Mouse (Mus musculus) skeletal muscle tissue, adult 2 months (tissue): ENCODE data around the gene Nlgn2.

Experiments
- DNase-seq: peaks from one replicate; pipeline ENCODE4 v3.0.0-alpha.2; 2012; ENCODE audit warnings: low read depth, low spot score

Nlgn2 gene

GRCm38 (mm10) chr11:69795983-69796435, 41.6 kb downstream of the Nlgn2 start:
- DNase-seq = no peak

GRCm38 (mm10) chr11:69795168-69795982, 42.2 kb downstream of the Nlgn2 start, which contains the start of gene Chrnb1:
Gene Chrnb1, minus strand, starts transcription at chr11:69795943.
- peak; percentile 96 for DNase-seq

- peak; percentile 54 for DNase-seq
Observed at GRCm38 (mm10) chr11:69793429-69793828, 44.2 kb downstream of the Nlgn2 start.

GRCm38 (mm10) chr11:69791420-69791819, 46.2 kb downstream of the Nlgn2 start:
- no peak for DNase-seq

GRCm38 (mm10) chr11:69789431-69789830, 48.2 kb downstream of the Nlgn2 start:
- DNase-seq = no peak

- DNase-seq = no peak
Observed at GRCm38 (mm10) chr11:69787306-69787705, 50.3 kb downstream of the Nlgn2 start.

GRCm38 (mm10) chr11:69784793-69785272, 52.8 kb downstream of the Nlgn2 start:
- DNase-seq = no peak

GRCm38 (mm10) chr11:69781828-69782227, 55.8 kb downstream of the Nlgn2 start:
- no peak for DNase-seq

- no peak for DNase-seq
Observed at GRCm38 (mm10) chr11:69778985-69779384, 58.6 kb downstream of the Nlgn2 start.

GRCm38 (mm10) chr11:69778258-69778982, 59.2 kb downstream of the Nlgn2 start:
- no peak for DNase-seq

GRCm38 (mm10) chr11:69777504-69778257, 59.9 kb downstream of the Nlgn2 start:
- no peak for DNase-seq

GRCm38 (mm10) chr11:69776488-69776887, 61.1 kb downstream of the Nlgn2 start:
- DNase-seq = no peak

- no peak for DNase-seq
Observed at GRCm38 (mm10) chr11:69775716-69776115, 61.9 kb downstream of the Nlgn2 start.

- no peak for DNase-seq
Observed at GRCm38 (mm10) chr11:69774961-69775360, 62.6 kb downstream of the Nlgn2 start.
